ENCODE assay signal across 10 mouse cellular contexts in the genomic region with DNA sequence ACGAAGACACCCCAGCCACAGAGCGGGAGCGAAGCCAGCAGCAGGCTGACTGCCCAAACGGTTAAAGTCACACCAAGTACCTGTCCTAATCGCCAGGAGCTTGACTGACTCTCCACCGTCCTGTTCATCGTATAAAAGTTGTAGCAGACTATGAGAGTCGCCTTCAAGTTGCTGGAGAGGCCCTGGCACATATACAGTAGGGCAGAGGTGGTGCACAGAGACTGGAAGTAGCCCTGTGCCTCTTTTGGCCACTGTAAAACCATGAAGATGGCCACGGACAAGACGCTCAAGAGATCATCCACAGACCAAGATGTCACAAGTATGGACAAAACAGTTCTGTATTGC. TPM values are rescaled to one million over a fixed set of nuclear protein-coding genes. Genes with fewer than 3 reads are reported as not detected.
DNase-seq lines count a peak whose midpoint lies in the region; ATAC-seq and TF ChIP-seq lines count a peak whose summit lies in the region.
"Had no signal": no experiment of that assay in that cellular context is flagged by ENCODE, and none has a peak within 500 bp of the region (broad histone marks: within the 10 kb centered on the region; RNA-seq: fewer than 3 reads in every experiment).

No protein-coding gene starts in this region.

- H3K4me2 ChIP-seq in forebrain, postnatal 0 days (ENCODE audit: low read depth), result peak overlapping the region; percentile 91

- H3K4me1 ChIP-seq in E14TG2a.4 (replicated peaks; ENCODE audit: low read depth, low read length), result peaks cover 6% of the 10 kb centered on the region; the same call in 1 of the 2 replicates
- no peaks in the 10 kb centered on the region for H3K4me1 ChIP-seq in forebrain, postnatal 0 days (ENCODE audit: insufficient read depth)
- peaks cover 14% of the 10 kb centered on the region for H3K4me1 ChIP-seq in midbrain, embryonic 10.5 days

- 20% methylated on average over 10 of the region's 10 CpGs for WGBS in forebrain, postnatal 0 days
- 18% methylated on average over 10 of the region's 10 CpGs for WGBS in midbrain, embryonic 10.5 days

- H3K27me3 ChIP-seq in E14TG2a.4 (ENCODE audit: insufficient read depth, low read length), result peaks cover 36% of the 10 kb centered on the region
- H3K27me3 ChIP-seq in forebrain, postnatal 0 days (ENCODE audit: insufficient read depth, low read length), result no peaks in the 10 kb centered on the region
- H3K27me3 ChIP-seq in midbrain, embryonic 10.5 days (ENCODE audit: low read depth, poor library complexity, severe bottlenecking), result peaks cover 34% of the 10 kb centered on the region

- H3K9me3 ChIP-seq in E14TG2a.4 (ENCODE audit: low read length), result no peaks in the 10 kb centered on the region
- no peaks in the 10 kb centered on the region for H3K9me3 ChIP-seq in forebrain, postnatal 0 days (ENCODE audit: low read length)
- H3K9me3 ChIP-seq in midbrain, embryonic 10.5 days (replicated peaks), result no peaks in the 10 kb centered on the region

- no peak for TF ChIP-seq CTCF in E14TG2a.4 (conservative IDR thresholded peaks at IDR 0.05; ENCODE audit: low read length)
- TF ChIP-seq CTCF in forebrain, postnatal 0 days (IDR thresholded peaks at IDR 0.05; ENCODE audit: low read depth), result no peak

- H3K9ac ChIP-seq in forebrain, postnatal 0 days, result peak overlapping the region; percentile 55
- H3K9ac ChIP-seq: liver, embryonic 14.5 days had no signal

- no peaks in the 10 kb centered on the region for H3K36me3 ChIP-seq in E14TG2a.4 (ENCODE audit: insufficient read depth, low read length)
- no peaks in the 10 kb centered on the region for H3K36me3 ChIP-seq in forebrain, postnatal 0 days (ENCODE audit: insufficient read depth)
- no peaks in the 10 kb centered on the region for H3K36me3 ChIP-seq in midbrain, embryonic 10.5 days

- 0 out of 2 replicates have a peak overlapping the region, but pooled peaks have one; percentile 4 for H3K27ac ChIP-seq in forebrain, postnatal 0 days (ENCODE audit: low read depth, low read length)
- H3K27ac ChIP-seq in midbrain, embryonic 10.5 days (replicated peaks), result peak overlapping the region; percentile 59; the same call in 1 of the 2 replicates
- H3K27ac ChIP-seq: liver, embryonic 14.5 days had no signal

- intact Hi-C loops in gastrocnemius, postnatal 14 days (cut with DNase I; ENCODE audit: low total_unique reads), result no loop called here

- peak; percentile 21; the same call in 1 of the 2 replicates for ATAC-seq in forebrain, postnatal 0 days

- H3K4me3 ChIP-seq in E14TG2a.4 (replicated peaks; ENCODE audit: low read length), result peak overlapping the region; percentile 74
- peak overlapping the region; percentile 56 for H3K4me3 ChIP-seq in forebrain, postnatal 0 days (ENCODE audit: low read depth, low read length)
- H3K4me3 ChIP-seq in midbrain, embryonic 10.5 days, result peak overlapping the region; percentile 63

- DNase-seq in gastrocnemius, postnatal 14 days, result peak; percentile 3
- DNase-seq in gastrocnemius, postnatal 25 days, result no peak
- no peak for DNase-seq in forebrain, postnatal 0 days
- DNase-seq in midbrain, embryonic 10.5 days (ENCODE audit: low spot score), result no peak
- no peak for DNase-seq in embryo, embryonic 11 days
- no peak for DNase-seq in c-Kit-positive CD71-positive TER-119-positive erythroid progenitor cells, embryonic 14.5 days (ENCODE audit: low spot score)
- no peak for DNase-seq in urinary bladder, postnatal 10 days (ENCODE audit: low spot score)

RNA-seq across cellular contexts. Expression of a gene that starts 0.9 kb away (rescaled TPM):
- total RNA-seq in gastrocnemius, postnatal 14 days (2021), result under 1 TPM in 1 of 2 experiments, not detected in 1; 0.04 TPM
- not detected for total RNA-seq in gastrocnemius, postnatal 25 days (2021)
- 4.5 and 6.5 TPM in 2 replicates for total RNA-seq in forebrain, postnatal 0 days (2014; rRNA removed)
- polyA plus RNA-seq in forebrain, postnatal 0 days (2015; fragmentation: Nextera tagmentation; extraction: Ambion mirVana), result 4.0 and 4.1 TPM in 2 replicates
- polyA plus RNA-seq in midbrain, embryonic 10.5 days (2016; fragmentation: Nextera tagmentation; extraction: Ambion mirVana), result 0.11 and 0.16 TPM in 2 replicates
- total RNA-seq: gastrocnemius, adult 8-10 months had no signal
- polyA plus RNA-seq: liver, embryonic 14.5 days had no signal
